Mouse (Mus musculus): ENCODE results near the gene Cebpb. TPM values are rescaled to one million over a fixed set of nuclear protein-coding genes. Genes with fewer than 3 reads are reported as not detected.
A peak's percentile ranks its signal among the peaks of the same experiment; 100 is the strongest.

Gene Cebpb
- total RNA-seq, 2 experiments from 2014 or later = 12.6 to 13.4 TPM

GRCm38 (mm10) chr2:167661270-167662203 is 27.2 kb upstream of the Cebpb start, which contains the start of gene Gm20431:
Gene Gm20431, minus strand, starts transcription at chr2:167661496.
- intact Hi-C loops (cut with DNase I) = no loop called here
- peak; percentile 96 for DNase-seq (ENCODE audit: low spot score in 2 of 2)

GRCm38 (mm10) chr2:167662713-167663112 is 26.0 kb upstream of the Cebpb start:
- DNase-seq (ENCODE audit: low spot score in 2 of 2) = no peak
- intact Hi-C loops (cut with DNase I) = no loop called here

- intact Hi-C loops (cut with DNase I) = no loop called here
- no peak for DNase-seq (ENCODE audit: low spot score in 2 of 2)
Observed at GRCm38 (mm10) chr2:167665972-167666713, 22.6 kb upstream of the Cebpb start.

- intact Hi-C loops (cut with DNase I) = no loop called here
- no peak for DNase-seq (ENCODE audit: low spot score in 2 of 2)
Observed at GRCm38 (mm10) chr2:167668426-167668825, 20.3 kb upstream of the Cebpb start.

- intact Hi-C loops (cut with DNase I) = no loop called here
- no peak for DNase-seq (ENCODE audit: low spot score in 2 of 2)
Observed at GRCm38 (mm10) chr2:167669398-167669797, 19.3 kb upstream of the Cebpb start.

- intact Hi-C loops (cut with DNase I) = no loop called here
- no peak for DNase-seq (ENCODE audit: low spot score in 2 of 2)
Observed at GRCm38 (mm10) chr2:167671101-167671633, 17.5 kb upstream of the Cebpb start.

- intact Hi-C loops (cut with DNase I) = no loop called here
- DNase-seq (ENCODE audit: low spot score in 2 of 2) = no peak
Observed at GRCm38 (mm10) chr2:167672212-167672685, 16.5 kb upstream of the Cebpb start.

GRCm38 (mm10) chr2:167675120-167675909 is 13.4 kb upstream of the Cebpb start:
- no peak for DNase-seq (ENCODE audit: low spot score in 2 of 2)
- intact Hi-C loops (cut with DNase I) = loop anchor here (5.0 kb wide), 1 partner anchor 143 kb away; no protein-coding TSS in a partner anchor

GRCm38 (mm10) chr2:167678600-167678999 is 10.1 kb upstream of the Cebpb start:
- intact Hi-C loops (cut with DNase I) = loop anchor here (5.0 kb wide), 1 partner anchor 146 kb away; no protein-coding TSS in a partner anchor
- DNase-seq (ENCODE audit: low spot score in 2 of 2) = no peak

- intact Hi-C loops (cut with DNase I) = loop anchor here (1.0 to 10.0 kb wide), 4 partner anchors 39 to 415 kb away; partner anchors contain the start of gene Ripor3
- peak; percentile 79 to 88 for DNase-seq (ENCODE audit: low spot score in 2 of 2)
Observed at GRCm38 (mm10) chr2:167679902-167680430, 8.7 kb upstream of the Cebpb start.

GRCm38 (mm10) chr2:167680657-167681056 is 8.1 kb upstream of the Cebpb start:
- DNase-seq (ENCODE audit: low spot score in 2 of 2) = peak; percentile 57 to 74
- intact Hi-C loops (cut with DNase I) = loop anchor here (1.0 to 10.0 kb wide), 3 partner anchors 39 to 414 kb away; partner anchors contain the start of gene Ripor3

GRCm38 (mm10) chr2:167683721-167684120 is 5.0 kb upstream of the Cebpb start:
- DNase-seq (ENCODE audit: low spot score in 2 of 2) = no peak
- intact Hi-C loops (cut with DNase I) = loop anchor here (10.0 kb wide), 2 partner anchors 331 to 411 kb away; partner anchors contain the start of gene Ripor3

GRCm38 (mm10) chr2:167685137-167685536 is 3.6 kb upstream of the Cebpb start:
- peak; percentile 98 to 99 for DNase-seq (ENCODE audit: low spot score in 2 of 2)
- intact Hi-C loops (cut with DNase I) = loop anchor here (1.0 to 10.0 kb wide), 3 partner anchors 211 to 410 kb away; partner anchors contain the start of gene Ripor3

- intact Hi-C loops (cut with DNase I) = loop anchor here (1.0 to 10.0 kb wide), 3 partner anchors 210 to 409 kb away; partner anchors contain the start of gene Ripor3
- no peak for DNase-seq (ENCODE audit: low spot score in 2 of 2)
Observed at GRCm38 (mm10) chr2:167685865-167686264, 2.9 kb upstream of the Cebpb start.

GRCm38 (mm10) chr2:167686382-167687249 is 2.1 kb upstream of the Cebpb start:
- intact Hi-C loops (cut with DNase I) = loop anchor here (10.0 kb wide), 2 partner anchors 328 to 408 kb away; partner anchors contain the start of gene Ripor3
- no peak for DNase-seq (ENCODE audit: low spot score in 2 of 2)

GRCm38 (mm10) chr2:167687250-167687586 is 1.5 kb upstream of the Cebpb start:
- no peak for DNase-seq (ENCODE audit: low spot score in 2 of 2)
- intact Hi-C loops (cut with DNase I) = loop anchor here (10.0 kb wide), 2 partner anchors 328 to 408 kb away; partner anchors contain the start of gene Ripor3

- intact Hi-C loops (cut with DNase I) = loop anchor here (10.0 kb wide), 2 partner anchors 327 to 407 kb away; partner anchors contain the start of gene Ripor3
- DNase-seq (ENCODE audit: low spot score in 2 of 2) = no peak
Observed at GRCm38 (mm10) chr2:167687651-167688101, 1.0 kb upstream of the Cebpb start.
